Mouse (Mus musculus) midbrain, embryonic 14.5 days (tissue): ENCODE data around the gene Abcc1. TPM values are rescaled to one million over a fixed set of nuclear protein-coding genes. Genes with fewer than 3 reads are reported as not detected.

Experiments used
- ATAC-seq: fragments of 200-750 bp; cut with Nextera tagmentation; 2 replicates; pipeline ENCODE4 v1.8.0; 2017; ENCODE audit warnings: moderate number of reproducible peaks, moderate library complexity; ENCODE audit not compliant: low FRiP score, low TSS enrichment
- DNase-seq: peaks from one replicate; pipeline ENCODE4 v3.0.0-alpha.2; 2015
- H3K27ac ChIP-seq: fragments of 300-500 bp; sonication (generic); replicated peaks from 2 replicates; pipeline ENCODE4 v1.5.1; 2014; ENCODE audit warnings: mild to moderate bottlenecking, low read depth, low read length, moderate library complexity
- H3K27me3 ChIP-seq: fragments of 300-500 bp; sonication (generic); 2 replicates; pipeline ENCODE4 v1.6.1; 2014; ENCODE audit warnings: low read length, control low read depth, mixed read lengths; ENCODE audit not compliant: control insufficient read depth, insufficient read depth
- H3K36me3 ChIP-seq: fragments of 300-500 bp; sonication (generic); 2 replicates; pipeline ENCODE4 v1.6.1; 2014; ENCODE audit warnings: low read length, control low read depth; ENCODE audit not compliant: control insufficient read depth, insufficient read depth
- H3K4me1 ChIP-seq: fragments of 300-500 bp; sonication (generic); 2 replicates; pipeline ENCODE4 v1.6.1; 2014; ENCODE audit warnings: mild to moderate bottlenecking, antibody characterized with exemption, low read length, control low read depth; ENCODE audit not compliant: control insufficient read depth, insufficient read depth
- H3K4me2 ChIP-seq: fragments of 300-500 bp; sonication (generic); 2 replicates; pipeline ENCODE4 v1.6.1; 2014; ENCODE audit warnings: mild to moderate bottlenecking, low read length, moderate library complexity
- H3K4me3 ChIP-seq: fragments of 300-500 bp; sonication (generic); replicated peaks from 2 replicates; pipeline ENCODE4 v1.5.1; 2014; ENCODE audit warnings: low read depth, low read length
- H3K9ac ChIP-seq: fragments of 300-500 bp; sonication (generic); replicated peaks from 2 replicates; pipeline ENCODE4 v1.6.1; 2014; ENCODE audit warnings: mild to moderate bottlenecking, low read length, moderate library complexity
- H3K9me3 ChIP-seq: fragments of 300-500 bp; sonication (generic); 2 replicates; pipeline ENCODE4 v1.6.1; 2016; ENCODE audit warnings: low read length, control low read depth, mixed read lengths; ENCODE audit not compliant: control insufficient read depth
- WGBS: fragments of 180-500 bp; shearing (Covaris S2); extraction: QIAGEN DNeasy Blood & Tissue Kit; methylation state at CpG from one replicate; pipeline ENCODE4 v1.1.7; 2014; 5-methylcytosine and 5-hydroxymethylcytosine counted together
- polyA plus RNA-seq: library from polyadenylated mRNA; unstranded; fragments of >200 nt; fragmentation: Nextera tagmentation; extraction: Ambion mirVana; gene quantifications from 2 replicates; pipeline ENCODE4 v1.2.1, GENCODE M21; 2014

Gene Abcc1
- polyA plus RNA-seq, 1 experiment from 2014 or later = 9.6 TPM

- peaks cover 14% of the 10 kb centered on the region for H3K4me1 ChIP-seq
- no peak overlapping the region for H3K4me2 ChIP-seq
- no peaks in the 10 kb centered on the region for H3K36me3 ChIP-seq
- H3K4me3 ChIP-seq = no peak overlapping the region
- H3K9ac ChIP-seq = no peak overlapping the region
- DNase-seq = no peak
- H3K27me3 ChIP-seq = no peaks in the 10 kb centered on the region
- H3K9me3 ChIP-seq = no peaks in the 10 kb centered on the region
- H3K27ac ChIP-seq = no peak overlapping the region
- WGBS = 100% methylated on average over 1 of the region's 1 CpGs
- ATAC-seq = no peak
These were observed 4.7 kb downstream of the Abcc1 start for GRCm38 (mm10) chr16:14366017-14366416.

GRCm38 (mm10) chr16:14371367-14371766 lies 10.0 kb downstream of the Abcc1 start:
- H3K27ac ChIP-seq = no peak overlapping the region
- no peak for DNase-seq
- no peak for ATAC-seq

GRCm38 (mm10) chr16:14372382-14372781 lies 11.0 kb downstream of the Abcc1 start:
- WGBS = 89% methylated on average over 1 of the region's 1 CpGs
- Histone ChIP-seq H3K27me3 (no peaks in the 10 kb centered on the region), H3K9ac (no peak overlapping the region), H3K4me2 (no peak overlapping the region), H3K4me3 (no peak overlapping the region), H3K9me3 (no peaks in the 10 kb centered on the region), H3K4me1 (no peaks in the 10 kb centered on the region), H3K36me3 (no peaks in the 10 kb centered on the region), H3K27ac (no peak overlapping the region)
- DNase-seq (no peak), ATAC-seq (no peak)

More at GRCm38 (mm10) chr16:14371367-14371766, 10.0 kb downstream of the Abcc1 start:
- Histone ChIP-seq H3K9ac (no peak overlapping the region), H3K36me3 (no peaks in the 10 kb centered on the region), H3K4me2 (no peak overlapping the region), H3K9me3 (no peaks in the 10 kb centered on the region), H3K4me3 (no peak overlapping the region), H3K4me1 (no peaks in the 10 kb centered on the region), H3K27me3 (no peaks in the 10 kb centered on the region)
- WGBS = 100% methylated on average over 1 of the region's 1 CpGs

- DNase-seq = no peak
- 72% methylated on average over 4 of the region's 4 CpGs for WGBS
These were observed 11.5 kb downstream of the Abcc1 start for GRCm38 (mm10) chr16:14372817-14373301.

GRCm38 (mm10) chr16:14375942-14376341 lies 14.6 kb downstream of the Abcc1 start:
- DNase-seq (no peak), ATAC-seq (no peak)
- no peaks in the 10 kb centered on the region for H3K4me1 ChIP-seq

More at GRCm38 (mm10) chr16:14372817-14373301, 11.5 kb downstream of the Abcc1 start:
- Histone ChIP-seq H3K9me3 (no peaks in the 10 kb centered on the region), H3K27me3 (no peaks in the 10 kb centered on the region), H3K27ac (no peak overlapping the region), H3K9ac (no peak overlapping the region), H3K4me1 (no peaks in the 10 kb centered on the region), H3K4me2 (no peak overlapping the region), H3K36me3 (no peaks in the 10 kb centered on the region), H3K4me3 (no peak overlapping the region)
- no peak for ATAC-seq

GRCm38 (mm10) chr16:14376352-14376751 lies 15.0 kb downstream of the Abcc1 start:
- Histone ChIP-seq H3K9me3 (no peaks in the 10 kb centered on the region), H3K27ac (no peak overlapping the region), H3K9ac (no peak overlapping the region), H3K4me3 (no peak overlapping the region), H3K4me1 (no peaks in the 10 kb centered on the region), H3K36me3 (no peaks in the 10 kb centered on the region), H3K4me2 (no peak overlapping the region), H3K27me3 (no peaks in the 10 kb centered on the region)
- ATAC-seq (no peak), DNase-seq (no peak)
- WGBS = 78% methylated on average over 2 of the region's 2 CpGs

More at GRCm38 (mm10) chr16:14375942-14376341, 14.6 kb downstream of the Abcc1 start:
- WGBS = 98% methylated on average over 1 of the region's 1 CpGs
- H3K4me3 ChIP-seq = no peak overlapping the region
- H3K27ac ChIP-seq = no peak overlapping the region
- no peaks in the 10 kb centered on the region for H3K9me3 ChIP-seq
- H3K4me2 ChIP-seq = no peak overlapping the region
- H3K27me3 ChIP-seq = no peaks in the 10 kb centered on the region
- H3K36me3 ChIP-seq = no peaks in the 10 kb centered on the region
- H3K9ac ChIP-seq = no peak overlapping the region

GRCm38 (mm10) chr16:14377321-14377720 lies 16.0 kb downstream of the Abcc1 start:
- no peak overlapping the region for H3K27ac ChIP-seq
- no peak overlapping the region for H3K9ac ChIP-seq
- no peaks in the 10 kb centered on the region for H3K9me3 ChIP-seq
- ATAC-seq (no peak), DNase-seq (no peak)
- H3K4me2 ChIP-seq = no peak overlapping the region
- no peaks in the 10 kb centered on the region for H3K27me3 ChIP-seq
- H3K36me3 ChIP-seq = no peaks in the 10 kb centered on the region
- no peaks in the 10 kb centered on the region for H3K4me1 ChIP-seq
- no peak overlapping the region for H3K4me3 ChIP-seq
- WGBS = 92% methylated on average over 2 of the region's 2 CpGs

GRCm38 (mm10) chr16:14378654-14379053 lies 17.3 kb downstream of the Abcc1 start:
- DNase-seq (no peak), ATAC-seq (no peak)
- Histone ChIP-seq H3K36me3 (no peaks in the 10 kb centered on the region), H3K9ac (no peak overlapping the region), H3K4me2 (no peak overlapping the region), H3K4me1 (no peaks in the 10 kb centered on the region), H3K27me3 (no peaks in the 10 kb centered on the region), H3K27ac (no peak overlapping the region), H3K4me3 (no peak overlapping the region), H3K9me3 (no peaks in the 10 kb centered on the region)
- 88% methylated on average over 5 of the region's 5 CpGs for WGBS

GRCm38 (mm10) chr16:14379888-14380287 lies 18.5 kb downstream of the Abcc1 start:
- no peaks in the 10 kb centered on the region for H3K9me3 ChIP-seq
- H3K4me2 ChIP-seq = no peak overlapping the region
- 94% methylated on average over 7 of the region's 7 CpGs for WGBS
- H3K9ac ChIP-seq = no peak overlapping the region
- ATAC-seq (no peak), DNase-seq (no peak)
- no peak overlapping the region for H3K4me3 ChIP-seq
- H3K27ac ChIP-seq = no peak overlapping the region
- H3K4me1 ChIP-seq = no peaks in the 10 kb centered on the region
- no peaks in the 10 kb centered on the region for H3K36me3 ChIP-seq
- no peaks in the 10 kb centered on the region for H3K27me3 ChIP-seq
